Mouse (Mus musculus) gastrocnemius, adult 2 months (tissue): ENCODE measurements at regions not wholly inside any gene's neighbourhood (a gene's known extent, or its start where the extent isn't known, plus 50 kb on each side); places are given as distances from the start of the nearest gene placed in this dataset.
A peak's percentile ranks its signal among the peaks of the same experiment; 100 is the strongest.

ENCODE experiments used
- DNase-seq: peaks from one replicate; pipeline ENCODE4 v3.0.0; 2022
- H3K27ac ChIP-seq: fragments of 200-600 bp; 2 replicates; pipeline ENCODE4 v1.8.1; 2022; ENCODE audit warnings: mild to moderate bottlenecking
- H3K4me3 ChIP-seq: fragments of 200-600 bp; 2 replicates; pipeline ENCODE4 v1.8.1; 2022; ENCODE audit warnings: mild to moderate bottlenecking, moderate library complexity
- CTCF ChIP-seq: fragments of 200-600 bp; IDR thresholded peaks from 2 replicates; pipeline ENCODE4 v1.8.1; 2022; ENCODE audit warnings: antibody characterized with exemption, mild to moderate bottlenecking, moderate library complexity
- intact Hi-C: fragments of 180-260 bp; cut with DNase I; formaldehyde crosslinking; loops from one replicate; pipeline ENCODE4 v1.15.1; 2025

DNA sequence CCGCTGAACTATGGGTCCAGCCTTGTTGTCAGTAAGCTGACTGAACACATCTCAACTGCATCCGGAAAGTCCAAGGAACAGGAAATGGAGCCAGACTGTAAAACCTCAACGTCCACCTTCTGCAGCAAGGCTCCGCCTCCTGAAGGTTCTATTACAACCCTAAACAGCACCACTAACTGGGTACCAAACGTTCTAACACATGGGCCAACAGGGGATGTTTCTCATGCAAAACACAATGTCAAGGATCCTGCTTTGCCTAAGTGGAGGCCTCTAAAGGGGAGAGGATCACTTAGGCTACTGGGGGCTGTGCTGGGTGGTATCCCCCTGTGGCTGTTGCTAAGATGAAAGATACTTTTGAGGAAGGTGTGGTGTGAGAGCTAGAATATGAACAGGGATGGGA lies 51.0 kb upstream of the Stt3b start:
- DNase-seq, result no peak
- intact Hi-C loops, result no loop called here
- TF ChIP-seq CTCF, result no peak
- Histone ChIP-seq H3K27ac (no peak overlapping the region), H3K4me3 (no peak overlapping the region)

DNA sequence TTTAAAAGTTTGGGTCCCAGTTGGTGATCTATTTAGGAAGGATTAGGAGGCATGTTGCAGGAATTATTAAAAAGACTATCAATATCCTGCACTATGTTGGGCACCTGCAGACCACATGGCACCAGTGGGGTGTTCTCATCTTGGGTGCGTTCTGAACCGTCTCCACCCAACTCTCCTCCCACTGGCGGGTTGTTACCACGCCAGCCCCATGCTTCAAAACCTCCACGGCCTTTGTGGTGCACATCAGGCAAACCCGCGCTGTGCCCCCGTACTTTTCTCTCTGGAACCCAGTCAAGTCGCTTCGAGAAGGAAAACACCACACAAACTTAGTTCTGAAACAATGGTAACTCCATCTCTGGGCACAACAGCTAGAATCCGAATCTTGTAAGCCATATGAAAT lies 51.7 kb upstream of the Stt3b start:
- no peak overlapping the region for H3K27ac ChIP-seq
- no peak overlapping the region for H3K4me3 ChIP-seq
- no peak for DNase-seq
- intact Hi-C loops, result no loop called here
- TF ChIP-seq CTCF, result no peak

DNA sequence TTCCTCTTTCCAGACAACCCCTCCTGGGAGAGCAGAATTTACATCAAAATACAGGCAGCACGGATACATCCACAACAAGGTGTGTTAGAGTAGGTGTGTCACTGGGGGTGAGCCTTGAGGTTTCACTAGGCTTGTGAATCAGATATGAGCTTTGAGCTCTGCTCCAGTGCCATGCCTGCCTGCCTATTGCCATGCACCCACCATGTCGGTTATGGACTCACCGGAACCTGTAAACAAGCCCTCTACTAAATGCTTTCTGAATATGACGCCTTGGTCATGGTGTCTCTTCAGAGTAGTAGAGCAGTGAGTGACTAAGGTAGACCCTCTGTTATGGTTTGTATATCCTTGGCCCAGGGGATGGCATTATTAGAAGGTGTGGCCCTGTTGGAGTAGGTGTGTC lies 52.3 kb upstream of the Stt3b start:
- DNase-seq, result no peak
- no peak for TF ChIP-seq CTCF
- Histone ChIP-seq H3K4me3 (no peak overlapping the region), H3K27ac (no peak overlapping the region)
- intact Hi-C loops, result no loop called here

DNA sequence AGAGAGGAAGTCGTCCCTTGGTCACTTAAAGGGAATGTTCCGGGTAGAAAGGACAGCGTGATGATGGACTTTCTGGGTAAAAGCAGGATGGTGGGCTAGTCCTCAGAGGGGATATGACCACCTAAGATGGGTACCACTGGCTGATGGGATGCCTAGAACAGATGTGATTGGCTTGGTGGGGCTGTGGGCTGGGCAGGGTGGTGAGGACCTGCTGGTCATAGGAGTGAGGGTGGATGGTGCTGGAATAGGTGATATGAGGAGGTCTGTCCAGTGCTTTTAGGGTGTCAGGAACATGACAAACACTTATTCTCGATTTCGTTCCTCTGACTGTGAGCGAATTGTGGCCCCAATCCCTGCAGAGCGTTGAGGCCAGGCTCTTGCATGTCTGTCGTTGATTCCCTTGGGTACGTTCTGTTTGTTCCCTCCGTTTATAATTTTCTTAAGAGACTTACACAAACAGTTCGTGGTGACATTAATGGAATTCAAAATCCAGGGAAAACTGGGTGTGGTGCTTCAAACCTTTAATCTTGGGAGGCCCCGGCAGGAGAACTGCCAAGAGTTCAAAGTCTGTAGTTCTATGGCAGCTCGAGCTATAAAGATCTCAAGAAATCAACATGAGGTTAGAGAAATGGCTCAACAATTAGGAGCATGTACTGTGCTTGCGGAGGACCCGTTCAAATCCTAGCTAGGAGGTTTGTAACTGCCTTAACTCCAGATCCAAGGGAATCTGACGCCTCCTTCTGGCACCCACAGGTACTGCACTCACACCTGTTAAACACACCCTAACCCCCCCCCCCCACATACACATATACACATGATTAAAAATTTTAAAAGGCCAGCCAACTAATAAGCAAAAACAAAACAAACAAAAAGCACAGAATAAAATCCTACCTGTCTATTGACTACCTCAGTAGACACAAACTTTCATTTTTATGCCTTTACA lies 55.0 kb upstream of the Stt3b start:
- DNase-seq, result no peak
- peak; percentile 27; the same call in 1 of the 2 replicates for TF ChIP-seq CTCF
- no peak overlapping the region for H3K27ac ChIP-seq
- intact Hi-C loops, result no loop called here
- H3K4me3 ChIP-seq, result no peak overlapping the region

DNA sequence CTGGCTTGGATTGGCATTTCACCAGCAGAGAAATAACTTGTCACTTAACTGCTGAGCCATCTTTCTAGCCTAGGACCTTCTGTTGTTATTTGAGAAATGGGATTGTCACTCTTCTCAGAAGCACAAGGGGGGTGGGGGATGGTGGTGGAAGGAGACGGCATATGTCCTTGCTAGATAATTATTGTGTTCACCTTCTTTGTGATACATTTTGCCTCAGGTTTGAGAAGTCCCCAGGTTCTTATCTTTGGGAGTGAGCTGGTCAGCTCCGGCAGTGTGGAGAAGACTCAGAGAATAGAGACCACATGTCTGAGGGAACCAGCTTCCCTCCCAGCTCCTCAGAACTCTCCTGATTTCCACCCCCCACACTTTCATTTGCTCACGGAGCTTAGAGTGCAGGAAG lies 57.6 kb upstream of the Stt3b start:
- no peak for DNase-seq
- no peak overlapping the region for H3K27ac ChIP-seq
- H3K4me3 ChIP-seq, result no peak overlapping the region
- intact Hi-C loops, result no loop called here
- TF ChIP-seq CTCF, result no peak

DNA sequence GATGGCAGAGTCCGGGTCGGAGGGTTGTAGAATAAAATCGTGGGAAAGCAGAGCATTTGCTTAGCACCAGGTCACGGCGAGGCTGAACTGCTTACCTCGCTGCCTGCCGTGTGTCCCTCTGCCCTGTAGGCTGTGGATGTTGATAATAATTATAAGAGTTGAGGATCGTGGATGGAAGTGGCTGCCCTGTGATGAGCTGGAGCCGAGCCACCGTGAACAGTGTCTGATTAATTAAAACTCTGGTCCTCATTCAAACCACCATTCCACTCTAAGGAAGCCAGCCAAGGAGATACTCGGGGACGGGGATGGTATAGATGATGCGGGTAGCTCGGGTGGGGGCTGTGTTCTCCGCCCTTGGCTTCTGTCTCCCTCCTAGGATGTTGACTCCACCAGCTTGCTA lies 70.1 kb upstream of the Stt3b start:
- intact Hi-C loops, result no loop called here
- no peak for DNase-seq
- TF ChIP-seq CTCF, result no peak
- no peak overlapping the region for H3K4me3 ChIP-seq
- no peak overlapping the region for H3K27ac ChIP-seq

DNA sequence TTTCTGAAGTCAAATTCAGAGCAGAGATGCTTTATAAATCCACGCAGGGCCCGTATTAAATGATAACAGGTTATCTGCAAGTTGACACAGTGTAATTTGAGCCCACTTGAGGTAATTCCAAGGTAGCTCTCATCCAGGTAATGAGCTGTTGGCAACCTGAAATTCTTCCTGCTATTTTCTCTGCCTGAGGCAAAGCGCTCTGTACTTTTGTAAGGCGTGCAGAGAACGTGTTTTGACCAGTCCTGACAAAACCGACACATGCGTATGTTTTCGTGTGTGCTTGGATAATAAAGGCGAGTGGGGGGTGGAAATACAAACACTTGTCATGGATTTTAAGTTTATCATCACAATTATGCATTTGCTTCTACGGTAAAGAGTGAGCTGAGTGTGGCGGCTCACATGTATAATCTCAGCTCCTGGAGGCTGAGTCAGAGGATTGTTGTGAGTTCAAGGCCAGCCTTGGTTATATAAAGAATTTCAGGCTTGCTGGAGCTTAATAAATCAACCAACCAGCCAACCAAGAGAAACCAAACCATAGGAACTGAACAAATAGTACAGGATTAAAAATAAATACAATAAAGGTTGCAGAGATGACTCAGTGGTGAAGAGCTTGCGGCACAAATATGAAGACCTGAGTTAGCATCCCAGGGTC lies 72.7 kb upstream of the Stt3b start:
- no peak for TF ChIP-seq CTCF
- no peak for DNase-seq
- intact Hi-C loops, result no loop called here
- H3K27ac ChIP-seq, result no peak overlapping the region
- H3K4me3 ChIP-seq, result no peak overlapping the region

DNA sequence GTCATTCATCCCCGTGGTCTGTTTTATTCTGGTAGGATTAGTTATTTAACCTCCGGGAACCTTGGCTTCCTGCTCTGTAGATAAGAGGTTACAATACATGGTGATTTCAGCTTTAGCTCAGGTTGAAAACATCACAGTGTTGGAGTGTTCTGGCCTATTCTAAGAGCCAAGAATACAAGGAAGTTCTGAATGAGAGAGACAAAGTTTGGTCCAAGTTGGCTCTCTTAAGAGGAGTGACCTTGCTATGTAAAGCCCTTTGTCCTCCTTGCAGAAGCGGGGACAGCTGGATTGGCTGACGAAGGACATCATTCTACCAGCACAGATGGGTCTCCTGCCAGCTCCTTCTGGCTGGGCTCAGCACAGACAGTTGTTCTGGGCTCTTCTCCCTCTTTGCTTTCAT lies 73.7 kb upstream of the Stt3b start:
- H3K4me3 ChIP-seq, result no peak overlapping the region
- DNase-seq, result peak; percentile 63
- no peak overlapping the region for H3K27ac ChIP-seq
- intact Hi-C loops, result no loop called here
- no peak for TF ChIP-seq CTCF

DNA sequence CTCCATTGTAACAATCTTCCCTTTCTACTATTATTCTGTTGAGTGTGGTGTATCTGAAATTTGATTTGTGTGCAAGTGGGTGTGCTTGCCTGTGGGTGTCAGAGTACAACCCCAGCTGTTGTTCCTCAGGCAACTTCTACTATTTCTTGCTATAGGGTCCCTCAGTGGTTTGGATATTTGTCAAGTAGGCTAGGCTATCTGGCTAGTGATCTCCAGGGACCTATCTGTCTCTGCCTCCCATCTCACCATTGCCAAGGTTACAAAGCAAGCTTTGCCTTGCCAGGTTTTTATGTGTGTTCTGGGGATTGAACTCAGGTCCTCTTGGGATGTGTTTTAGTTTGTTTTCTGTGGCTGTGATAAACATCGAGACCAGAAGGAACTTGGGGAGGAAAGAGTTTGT lies 74.1 kb upstream of the Stt3b start:
- intact Hi-C loops, result no loop called here
- no peak for TF ChIP-seq CTCF
- no peak overlapping the region for H3K4me3 ChIP-seq
- no peak for DNase-seq
- H3K27ac ChIP-seq, result 0 out of 2 replicates have a peak overlapping the region, but pooled peaks have one; percentile 17

DNA sequence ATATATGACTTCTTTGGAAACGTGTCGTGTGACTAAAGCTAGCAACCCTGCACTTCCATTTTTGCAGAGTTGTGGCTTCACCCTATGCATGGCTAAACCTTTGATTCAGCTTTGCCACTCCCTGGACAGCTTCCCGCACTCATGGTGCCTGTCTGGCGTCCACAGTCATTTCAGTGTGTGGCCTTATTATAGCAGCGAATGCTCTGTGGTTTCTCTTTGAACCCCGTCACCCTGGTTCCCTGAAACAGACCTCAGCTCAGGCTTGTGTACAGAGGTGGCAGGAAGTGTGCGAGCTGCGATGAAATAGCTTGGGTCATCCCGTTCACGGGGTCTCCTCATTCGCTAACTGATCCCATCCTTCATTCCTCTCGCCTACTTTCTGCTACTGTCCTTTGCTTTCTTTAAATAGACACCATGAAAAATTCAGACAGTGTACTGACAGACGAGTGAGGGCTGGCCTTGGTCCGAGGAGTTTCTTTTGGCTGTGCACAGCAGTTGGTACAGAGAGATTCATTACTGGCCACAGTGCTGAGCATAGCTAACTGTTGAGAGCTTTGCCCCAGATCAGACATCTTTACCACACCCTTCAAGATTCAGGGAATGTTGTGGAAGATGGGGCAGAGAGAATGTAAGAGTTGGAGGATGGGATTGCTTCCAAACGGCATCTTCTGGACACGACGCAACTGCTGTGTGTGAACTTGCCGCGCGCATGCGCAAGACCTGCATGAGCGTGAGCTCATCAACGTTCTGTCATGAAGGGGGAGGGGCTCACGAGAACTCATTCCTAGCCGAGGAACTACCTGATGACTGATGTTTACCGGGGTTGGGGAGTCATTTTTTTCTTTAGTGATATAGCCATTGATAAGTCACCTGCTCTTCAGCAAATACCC lies 77.5 kb upstream of the Stt3b start:
- peak; percentile 62 for DNase-seq
- Histone ChIP-seq H3K27ac (0 out of 2 replicates have a peak overlapping the region, but pooled peaks have one; percentile 20), H3K4me3 (peak overlapping the region; percentile 50)
- intact Hi-C loops, result no loop called here
- no peak for TF ChIP-seq CTCF

DNA sequence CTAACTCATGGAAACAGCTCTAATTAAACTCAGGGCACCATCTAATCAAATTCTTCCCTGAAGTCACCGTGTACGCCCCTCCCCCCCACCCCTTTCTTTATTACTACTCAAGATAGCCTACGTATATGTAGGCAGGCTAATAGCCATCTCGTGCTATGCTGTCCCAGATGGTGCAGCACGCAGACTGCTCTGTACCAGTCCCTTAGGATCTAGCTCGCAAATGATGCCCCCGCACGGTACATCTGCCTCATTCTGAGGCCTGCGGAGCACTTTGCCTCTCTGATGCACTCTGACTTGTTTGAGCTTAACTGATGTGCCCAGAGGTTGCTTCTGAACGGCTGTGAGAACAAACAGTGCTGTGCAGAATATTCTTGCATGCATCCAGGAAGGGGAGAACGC lies 78.1 kb upstream of the Stt3b start:
- no peak overlapping the region for H3K4me3 ChIP-seq
- no peak overlapping the region for H3K27ac ChIP-seq
- TF ChIP-seq CTCF, result no peak
- intact Hi-C loops, result no loop called here
- DNase-seq, result no peak

DNA sequence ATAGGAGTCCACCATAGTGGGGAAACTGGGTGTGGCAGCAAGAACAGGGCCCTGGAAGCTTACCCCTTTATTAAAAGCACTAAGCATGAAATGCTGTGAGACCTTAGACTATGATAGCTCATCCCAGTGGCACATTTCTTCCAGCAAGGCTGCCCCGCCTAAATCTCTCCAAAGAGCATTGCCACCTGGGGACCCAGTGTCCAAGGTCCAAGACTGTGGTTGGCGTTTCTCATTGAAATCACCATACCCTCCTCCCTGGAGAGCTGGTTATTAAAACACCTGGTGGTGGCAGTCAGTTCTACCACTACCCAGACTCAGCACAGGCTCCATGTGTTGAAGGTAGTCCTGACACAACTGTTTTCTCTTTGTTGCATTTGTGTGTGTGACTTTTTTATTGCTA lies 78.9 kb upstream of the Stt3b start:
- Histone ChIP-seq H3K27ac (no peak overlapping the region), H3K4me3 (no peak overlapping the region)
- no peak for DNase-seq
- intact Hi-C loops, result no loop called here
- TF ChIP-seq CTCF, result no peak

DNA sequence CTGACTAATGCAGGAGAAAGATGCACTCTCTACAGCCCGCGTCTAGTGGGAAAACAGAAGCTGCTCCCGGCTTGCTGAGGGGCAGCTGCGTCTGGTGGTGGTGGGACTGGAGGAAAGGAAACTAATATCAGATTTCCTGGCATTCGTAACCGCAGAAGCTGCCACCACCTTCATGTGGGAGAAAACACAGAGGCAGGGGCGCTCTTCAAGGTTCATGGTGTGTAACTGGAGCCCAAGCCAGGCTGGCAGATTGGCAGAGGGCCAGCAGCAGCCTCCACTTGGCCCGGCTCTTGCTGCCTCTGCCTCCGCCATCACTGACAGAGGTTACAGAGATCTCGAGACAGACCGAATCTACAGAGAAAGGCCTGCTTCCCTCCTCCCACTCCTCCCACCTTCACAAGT lies 80.7 kb upstream of the Stt3b start:
- peak; percentile 72 for DNase-seq
- no peak for TF ChIP-seq CTCF
- H3K4me3 ChIP-seq, result peak overlapping the region; percentile 33
- no peak overlapping the region for H3K27ac ChIP-seq
- intact Hi-C loops, result no loop called here
